In the genomic region with DNA sequence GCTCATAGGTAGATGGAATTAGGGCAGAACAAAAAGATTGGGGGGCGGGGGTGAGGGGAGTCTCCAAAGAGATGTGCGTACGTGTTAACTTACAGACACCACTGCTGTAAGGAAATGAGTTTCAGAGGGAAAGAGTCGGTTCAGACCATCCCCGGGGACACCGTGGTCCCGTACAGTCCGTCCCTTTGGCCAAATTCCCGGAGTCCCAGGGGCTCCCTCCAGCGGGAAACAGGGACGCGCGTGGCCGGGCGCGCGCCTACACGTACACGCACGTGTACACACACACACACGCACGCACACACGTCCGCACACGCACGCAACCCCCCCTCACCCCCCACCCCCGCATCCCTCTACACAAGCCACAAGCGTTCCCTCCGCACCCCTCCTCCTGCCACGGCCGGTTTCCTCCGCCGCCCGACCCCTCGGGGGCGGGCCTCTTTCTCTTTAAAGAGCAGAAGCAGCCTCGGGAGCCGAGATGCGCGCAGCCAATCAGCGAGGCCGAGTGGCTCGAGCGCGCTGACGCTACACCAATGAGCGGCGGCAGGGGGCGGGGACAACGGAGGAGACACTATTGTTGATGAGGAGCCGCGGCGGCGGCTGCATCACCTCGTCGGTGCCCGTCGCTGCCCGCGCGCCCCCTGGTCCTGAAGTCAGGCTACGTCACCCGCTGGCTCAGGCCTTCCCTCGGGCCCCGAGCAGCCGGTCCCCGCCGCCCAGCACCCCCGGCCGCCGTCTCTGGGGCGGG, we compare ENCODE assay signal across 7 mouse cellular contexts. TPM values are rescaled to one million over a fixed set of nuclear protein-coding genes. Genes with fewer than 3 reads are reported as not detected.
DNase-seq lines count a peak whose midpoint lies in the region; ATAC-seq and TF ChIP-seq lines count a peak whose summit lies in the region.

A gene (plus strand): TSS at position 594 of the 745 bp plus-strand sequence.

- peak within 1 kb of the TSS; percentile 99 for H3K4me3 ChIP-seq in embryonic facial prominence, embryonic 10.5 days
- H3K4me3 ChIP-seq in intestine, postnatal 0 days (ENCODE audit: low read depth, low read length) = peak within 1 kb of the TSS; percentile 98
- peak within 1 kb of the TSS; percentile 87 for H3K4me3 ChIP-seq in midbrain, embryonic 12.5 days
- H3K4me3 ChIP-seq in small intestine, adult 2 months (ENCODE audit: low read depth, low read length) = peak within 1 kb of the TSS; percentile 99

- intact Hi-C loops in left cerebral cortex, postnatal 4 days (cut with DNase I) = no loop called here

- peak within 1 kb of the TSS; percentile 99 for H3K27ac ChIP-seq in embryonic facial prominence, embryonic 10.5 days (replicated peaks)
- peak within 1 kb of the TSS; percentile 93 for H3K27ac ChIP-seq in intestine, postnatal 0 days (ENCODE audit: low read depth, low read length)
- H3K27ac ChIP-seq in midbrain, embryonic 12.5 days (replicated peaks) = peak within 1 kb of the TSS; percentile 96
- peak within 1 kb of the TSS; percentile 88 for H3K27ac ChIP-seq in small intestine, adult 2 months (ENCODE audit: insufficient read depth, low read depth, low read length)

- H3K4me1 ChIP-seq in embryonic facial prominence, embryonic 10.5 days = peaks cover 19% of the 10 kb centered on the region
- peaks cover 11% of the 10 kb centered on the region; the same call in 1 of the 2 replicates for H3K4me1 ChIP-seq in intestine, postnatal 0 days (replicated peaks; ENCODE audit: control insufficient read depth, insufficient read depth, low read length)
- H3K4me1 ChIP-seq in midbrain, embryonic 12.5 days = peaks cover 25% of the 10 kb centered on the region
- peaks cover 5% of the 10 kb centered on the region for H3K4me1 ChIP-seq in small intestine, adult 2 months (ENCODE audit: control insufficient read depth, insufficient read depth, insufficient read length, low read length)

- WGBS in embryonic facial prominence, embryonic 10.5 days = under 1% methylated on average over 69 of the region's 72 CpGs
- WGBS in intestine, postnatal 0 days = under 1% methylated on average over 71 of the region's 72 CpGs
- WGBS in midbrain, embryonic 12.5 days = 1% methylated on average over 68 of the region's 72 CpGs
- 2% methylated on average over 72 of the region's 72 CpGs for WGBS in small intestine, adult 2 months

- peak; percentile 63; the same call in 1 of the 2 replicates for TF ChIP-seq POLR2A in small intestine, adult 2 months (IDR thresholded peaks at IDR 0.05; ENCODE audit: low read depth, low read length)

- peak within 1 kb of the TSS; percentile 95 for H3K9ac ChIP-seq in intestine, postnatal 0 days (ENCODE audit: low read depth, low read length)
- H3K9ac ChIP-seq in midbrain, embryonic 12.5 days (replicated peaks) = peak within 1 kb of the TSS; percentile 99

- no peaks in the 10 kb centered on the region for H3K9me3 ChIP-seq in embryonic facial prominence, embryonic 10.5 days
- H3K9me3 ChIP-seq in intestine, postnatal 0 days (ENCODE audit: control insufficient read depth) = no peaks in the 10 kb centered on the region
- H3K9me3 ChIP-seq in midbrain, embryonic 12.5 days = no peaks in the 10 kb centered on the region

- H3K4me2 ChIP-seq in intestine, postnatal 0 days (replicated peaks; ENCODE audit: low read depth) = peak within 1 kb of the TSS; percentile 87
- peak within 1 kb of the TSS; percentile 81 for H3K4me2 ChIP-seq in midbrain, embryonic 12.5 days (replicated peaks)

- H3K36me3 ChIP-seq in embryonic facial prominence, embryonic 10.5 days (replicated peaks) = no peaks in the 10 kb centered on the region
- H3K36me3 ChIP-seq in intestine, postnatal 0 days (ENCODE audit: control insufficient read depth, insufficient read depth) = no peaks in the 10 kb centered on the region
- H3K36me3 ChIP-seq in midbrain, embryonic 12.5 days = no peaks in the 10 kb centered on the region
- no peaks in the 10 kb centered on the region for H3K36me3 ChIP-seq in small intestine, adult 2 months (ENCODE audit: control insufficient read depth, insufficient read depth, low read length)

- ATAC-seq in intestine, postnatal 0 days = peak; percentile 96
- peak; percentile 97 for ATAC-seq in midbrain, embryonic 12.5 days (ENCODE audit: low FRiP score, low read depth)

- no peaks in the 10 kb centered on the region for H3K27me3 ChIP-seq in embryonic facial prominence, embryonic 10.5 days (replicated peaks; ENCODE audit: low read depth, poor library complexity, severe bottlenecking)
- no peaks in the 10 kb centered on the region for H3K27me3 ChIP-seq in intestine, postnatal 0 days (replicated peaks; ENCODE audit: control insufficient read depth, insufficient read depth, low read length)
- no peaks in the 10 kb centered on the region for H3K27me3 ChIP-seq in midbrain, embryonic 12.5 days
- no peaks in the 10 kb centered on the region for H3K27me3 ChIP-seq in small intestine, adult 2 months (ENCODE audit: control insufficient read depth, insufficient read depth, low read length)

- TF ChIP-seq CTCF in intestine, postnatal 0 days (IDR thresholded peaks at IDR 0.05; ENCODE audit: low read depth) = peak; percentile 44
- TF ChIP-seq CTCF in small intestine, adult 2 months (IDR thresholded peaks at IDR 0.05; ENCODE audit: extremely low read depth, insufficient read length, insufficient replicate concordance, low read depth, low read length) = no peak

- DNase-seq in adrenal gland, postnatal 10 days = peak; percentile 99
- DNase-seq in embryonic facial prominence, embryonic 10.5 days (ENCODE audit: low spot score) = peak; percentile 99
- peak; percentile 40 for DNase-seq in gonadal fat pad, adult 2 months (ENCODE audit: low read depth)
- DNase-seq in left cerebral cortex, postnatal 4 days = peak; percentile 99

RNA-seq across cellular contexts. Expression of the gene that starts here (rescaled TPM):
- total RNA-seq in adrenal gland, postnatal 10 days (2021) = 10 to 100 TPM; 31.9 to 34.3 TPM
- 11.2 and 11.5 TPM in 2 replicates for polyA plus RNA-seq in embryonic facial prominence, embryonic 10.5 days (2016; fragmentation: Nextera tagmentation; extraction: Ambion mirVana)
- 9.6 and 13.3 TPM in 2 replicates for polyA plus RNA-seq in gonadal fat pad, adult 2 months (2012; rRNA removed)
- polyA plus RNA-seq in intestine, postnatal 0 days (2015; fragmentation: Nextera tagmentation; extraction: Ambion mirVana) = 3.6 and 3.7 TPM in 2 replicates
- 10 to 100 TPM; 89.7 to 92.1 TPM for total RNA-seq in left cerebral cortex, postnatal 4 days (2021)
- polyA plus RNA-seq in midbrain, embryonic 12.5 days (2016; fragmentation: Nextera tagmentation; extraction: Ambion mirVana) = 26.8 and 32.5 TPM in 2 replicates
- polyA plus RNA-seq in small intestine, adult 2 months (2012; rRNA removed) = 4.7 and 13.0 TPM in 2 replicates

Comparison
In these comparisons a context has a peak if more than half of its experiments do, and no peak if none do; other contexts are left out.
1. Peak in every context shown above with its lines: DNase-seq, ATAC-seq, H3K4me3 ChIP-seq and H3K27ac ChIP-seq.
2. DNase-seq: peak in every context shown above with its lines; median percentile 99 in adrenal gland, postnatal 10 days; 99 in embryonic facial prominence, embryonic 10.5 days; 99 in left cerebral cortex, postnatal 4 days; 40 in gonadal fat pad, adult 2 months.